Mouse (Mus musculus): Measurements from ENCODE around the gene Atp8a1. TPM values are rescaled to one million over a fixed set of nuclear protein-coding genes. Genes with fewer than 3 reads are reported as not detected.

The Atp8a1 gene
- polyA plus RNA-seq (2012; rRNA removed), result 54.8 and 59.0 TPM in 2 replicates

DNA sequence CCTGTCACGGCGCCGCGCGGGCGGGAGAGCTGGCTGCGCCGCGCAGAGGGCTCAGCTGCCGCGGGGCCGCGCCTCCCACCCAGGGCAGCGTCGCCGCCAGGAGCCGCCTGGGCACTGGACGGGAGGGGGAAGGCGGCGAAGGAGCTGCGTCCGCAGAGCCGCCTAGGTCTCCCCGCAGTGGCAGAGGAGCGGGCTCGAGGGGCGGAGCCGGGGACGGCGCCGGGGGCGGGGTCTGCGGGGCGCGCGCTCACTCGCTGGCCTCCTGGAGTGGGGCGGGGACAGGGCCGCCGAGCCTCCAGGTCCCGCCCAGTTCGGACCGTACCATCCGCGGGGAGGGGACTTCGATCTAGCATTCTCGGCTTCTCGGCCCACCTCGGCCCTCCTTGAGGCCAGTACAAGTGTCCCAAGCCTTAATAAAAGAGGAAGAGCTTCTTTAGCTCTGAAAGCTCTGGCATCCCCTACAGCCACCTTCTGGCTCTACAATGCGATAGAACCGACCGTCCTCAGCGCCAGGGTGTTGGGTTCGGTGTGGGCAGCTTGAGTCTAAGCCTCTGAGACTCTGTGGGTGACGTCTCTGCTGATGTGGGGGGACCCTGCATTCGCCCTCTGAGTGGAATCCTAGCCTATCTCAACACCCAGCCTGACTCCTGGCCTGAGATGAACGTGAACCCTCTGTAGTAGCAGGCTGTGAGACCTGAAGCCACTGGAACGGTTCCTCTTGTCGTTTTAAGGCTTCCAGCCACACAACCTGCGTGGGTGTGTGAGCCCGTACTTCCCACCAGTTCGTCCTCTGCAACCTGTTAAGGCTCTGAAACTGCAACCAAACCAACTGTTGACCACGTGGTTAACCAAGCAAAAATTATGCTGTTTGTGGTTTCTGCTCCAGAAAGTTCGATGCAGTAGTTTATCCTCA is at the start of gene Atp8a1:
Atp8a1 (minus strand) TSS at position 182 of the 913 bp plus-strand sequence.

DNA sequence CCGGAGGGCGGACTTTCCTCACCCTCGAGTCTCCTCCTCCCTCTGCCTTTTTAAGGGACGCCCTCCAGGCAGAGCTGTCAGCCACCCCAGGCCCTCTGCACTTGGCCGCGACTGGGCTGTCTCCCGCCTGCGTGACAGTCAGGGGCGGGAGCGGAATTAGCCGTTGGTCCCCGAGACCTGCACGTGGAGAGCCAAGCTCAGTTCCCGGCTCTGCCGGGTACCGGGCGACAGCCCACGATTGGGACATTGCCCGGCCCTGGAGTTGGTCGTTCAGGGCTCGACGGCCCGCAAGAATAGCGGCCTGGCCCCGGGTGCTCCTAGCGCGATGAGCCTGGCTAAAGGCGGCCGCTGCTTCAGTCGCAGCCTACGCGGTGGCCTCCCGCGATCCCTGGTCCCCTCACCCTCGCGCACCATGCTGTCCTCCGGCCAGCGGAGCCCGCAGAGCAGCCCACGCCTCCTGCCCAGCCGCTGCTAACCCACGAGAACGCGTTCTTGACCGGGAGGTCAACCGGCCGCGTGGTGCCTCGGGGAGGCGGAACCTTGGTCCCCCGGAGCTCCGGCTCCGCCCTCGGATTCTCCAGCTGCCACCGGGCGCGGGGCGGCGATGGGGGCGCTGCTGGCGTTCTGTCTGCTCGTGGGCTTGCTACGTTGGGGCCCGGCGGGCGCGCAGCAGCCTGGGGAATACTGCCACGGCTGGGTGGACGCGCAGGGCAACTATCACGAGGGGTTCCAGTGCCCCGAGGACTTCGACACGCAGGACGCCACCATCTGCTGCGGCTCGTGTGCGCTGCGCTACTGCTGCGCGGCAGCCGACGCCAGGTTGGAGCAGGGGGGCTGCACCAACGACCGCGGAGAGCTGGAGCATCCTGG is 239.2 kb downstream of the Atp8a1 start, which contains the start of gene Shisa3:
Shisa3 (plus strand) TSS at position 79 of the 870 bp plus-strand sequence.

Other genes starting within 250 kb of the Atp8a1 start
- 5.0 and 6.9 TPM in 2 replicates for gene Shisa3, start 239.6 kb downstream of the Atp8a1 start, polyA plus RNA-seq (2012; rRNA removed)
- gene Gm5108, start 94.2 kb upstream of the Atp8a1 start, polyA plus RNA-seq (2012; rRNA removed), result not detected in 2 replicates
- gene Gm21905, start 99.0 kb upstream of the Atp8a1 start, polyA plus RNA-seq (2012; rRNA removed), result not detected in 2 replicates
- not detected in 2 replicates for gene Grxcr1, start 184.4 kb upstream of the Atp8a1 start, polyA plus RNA-seq (2012; rRNA removed)

Data from colon, adult 2 months (tissue).